Mouse (Mus musculus): Measurements from ENCODE around the gene Arhgap23.

GRCm38 (mm10) chr11:97533653-97534052 is 118.3 kb downstream of the Arhgap23 start:
- TF ChIP-seq POLR2A (IDR thresholded peaks at IDR 0.05; ENCODE audit: low read depth, low read length) (no peak), CTCF (IDR thresholded peaks at IDR 0.05; ENCODE audit: extremely low read depth, insufficient read length, insufficient replicate concordance, low read depth, low read length) (no peak)
